Mouse (Mus musculus) heart, embryonic 15.5 days (tissue): ENCODE measurements around the gene Vapa. TPM values are rescaled to one million over a fixed set of nuclear protein-coding genes. Genes with fewer than 3 reads are reported as not detected.
A peak's percentile ranks its signal among the peaks of the same experiment; 100 is the strongest.

ENCODE experiments used
- ATAC-seq: fragments of 200-750 bp; cut with Nextera tagmentation; replicated peaks from 2 replicates; pipeline ENCODE4 v1.8.0; 2017; ENCODE audit warnings: low read depth, moderate TSS enrichment; ENCODE audit not compliant: insufficient number of reproducible peaks, insufficient read depth, low FRiP score
- H3K27ac ChIP-seq: fragments of 300-500 bp; sonication (generic); 2 replicates; pipeline ENCODE4 v1.5.1; 2015; ENCODE audit warnings: mild to moderate bottlenecking, inconsistent platforms
- H3K27me3 ChIP-seq: fragments of 300-500 bp; sonication (generic); 2 replicates; pipeline ENCODE4 v1.6.1; 2015; ENCODE audit warnings: inconsistent platforms
- H3K36me3 ChIP-seq: fragments of 300-500 bp; sonication (generic); 2 replicates; pipeline ENCODE4 v1.6.1; 2015; ENCODE audit warnings: mild to moderate bottlenecking, inconsistent platforms
- H3K4me1 ChIP-seq: fragments of 300-500 bp; sonication (generic); replicated peaks from 2 replicates; pipeline ENCODE4 v1.6.1; 2015; ENCODE audit warnings: inconsistent platforms
- H3K4me2 ChIP-seq: fragments of 300-500 bp; sonication (generic); 2 replicates; pipeline ENCODE4 v1.6.1; 2015; ENCODE audit warnings: inconsistent platforms, mild to moderate bottlenecking, moderate library complexity
- H3K4me3 ChIP-seq: fragments of 300-500 bp; sonication (generic); 2 replicates; pipeline ENCODE4 v1.5.1; 2015; ENCODE audit warnings: mild to moderate bottlenecking, inconsistent platforms
- H3K9ac ChIP-seq: fragments of 300-500 bp; sonication (generic); 2 replicates; pipeline ENCODE4 v1.6.1; 2015; ENCODE audit warnings: mild to moderate bottlenecking, inconsistent platforms
- H3K9me3 ChIP-seq: fragments of 300-500 bp; sonication (generic); replicated peaks from 2 replicates; pipeline ENCODE4 v1.6.1; 2016; ENCODE audit warnings: inconsistent platforms
- WGBS: fragments of 180-500 bp; shearing (Covaris S2); methylation state at CpG from one replicate; pipeline ENCODE4 v1.1.7; 2015; ENCODE audit warnings: mixed read lengths; 5-methylcytosine and 5-hydroxymethylcytosine counted together
- polyA plus RNA-seq: library from polyadenylated mRNA; unstranded; fragments of >200 nt; fragmentation: Nextera tagmentation; extraction: Ambion mirVana; gene quantifications from 2 replicates; pipeline ENCODE4 v1.2.1, GENCODE M21; 2015

Vapa gene
- polyA plus RNA-seq, 1 experiment from 2014 or later: 159 TPM

GRCm38 (mm10) chr17:65604892-65605291 lies 8.5 kb downstream of the Vapa start:
- Histone ChIP-seq H3K4me3 (no peak overlapping the region), H3K9me3 (no peaks in the 10 kb centered on the region), H3K4me1 (peaks cover 53% of the 10 kb centered on the region), H3K36me3 (no peaks in the 10 kb centered on the region), H3K27me3 (no peaks in the 10 kb centered on the region), H3K9ac (no peak overlapping the region), H3K4me2 (no peak overlapping the region), H3K27ac (no peak overlapping the region)
- ATAC-seq: no peak

GRCm38 (mm10) chr17:65604315-65604714 lies 9.0 kb downstream of the Vapa start:
- no peak for ATAC-seq
- no peak overlapping the region for H3K27ac ChIP-seq

GRCm38 (mm10) chr17:65597857-65598486 lies 15.4 kb downstream of the Vapa start:
- Histone ChIP-seq H3K27ac (peak overlapping the region; percentile 29; the same call in 1 of the 2 replicates), H3K27me3 (no peaks in the 10 kb centered on the region), H3K36me3 (peaks cover under 1% of the 10 kb centered on the region; the same call in 1 of the 2 replicates), H3K9me3 (no peaks in the 10 kb centered on the region), H3K9ac (no peak overlapping the region), H3K4me1 (peaks cover 19% of the 10 kb centered on the region), H3K4me3 (no peak overlapping the region), H3K4me2 (0 out of 2 replicates have a peak overlapping the region, but pooled peaks have one; percentile 10)
- no peak for ATAC-seq
- WGBS: 58% methylated on average over 3 of the region's 3 CpGs

More at GRCm38 (mm10) chr17:65604315-65604714, 9.0 kb downstream of the Vapa start:
- Histone ChIP-seq H3K4me2 (no peak overlapping the region), H3K9me3 (no peaks in the 10 kb centered on the region), H3K36me3 (no peaks in the 10 kb centered on the region), H3K27me3 (no peaks in the 10 kb centered on the region), H3K9ac (no peak overlapping the region), H3K4me3 (no peak overlapping the region), H3K4me1 (peaks cover 47% of the 10 kb centered on the region)

DNA sequence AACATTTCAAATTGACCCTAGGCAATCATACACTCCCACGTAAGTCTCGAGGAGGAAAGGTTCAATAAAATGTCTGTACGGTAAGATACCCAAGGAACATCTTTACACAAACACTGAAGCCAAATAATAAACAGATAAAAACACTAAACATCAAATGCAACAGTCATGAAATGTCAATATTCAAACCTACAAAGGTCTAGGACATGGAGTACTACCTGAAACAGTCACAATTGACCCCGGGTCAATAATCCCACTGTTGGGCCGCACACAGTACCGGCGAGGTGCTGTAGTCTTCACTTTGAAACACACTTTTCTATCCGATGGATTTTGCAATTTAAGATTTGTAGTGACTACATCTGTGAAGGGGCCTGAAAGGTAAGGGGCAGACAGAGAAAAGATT lies 18.7 kb downstream of the Vapa start:
- Histone ChIP-seq H3K27ac (no peak overlapping the region), H3K36me3 (peaks cover 5% of the 10 kb centered on the region; the same call in 1 of the 2 replicates), H3K9ac (no peak overlapping the region), H3K4me1 (peaks cover 19% of the 10 kb centered on the region), H3K4me2 (no peak overlapping the region), H3K27me3 (no peaks in the 10 kb centered on the region), H3K9me3 (no peaks in the 10 kb centered on the region), H3K4me3 (no peak overlapping the region)
- 84% methylated on average over 8 of the region's 8 CpGs for WGBS
- ATAC-seq: no peak

- no peak for ATAC-seq
- WGBS: 41% methylated on average over 3 of the region's 3 CpGs
Observed at GRCm38 (mm10) chr17:65586892-65587291, 26.5 kb downstream of the Vapa start.

DNA sequence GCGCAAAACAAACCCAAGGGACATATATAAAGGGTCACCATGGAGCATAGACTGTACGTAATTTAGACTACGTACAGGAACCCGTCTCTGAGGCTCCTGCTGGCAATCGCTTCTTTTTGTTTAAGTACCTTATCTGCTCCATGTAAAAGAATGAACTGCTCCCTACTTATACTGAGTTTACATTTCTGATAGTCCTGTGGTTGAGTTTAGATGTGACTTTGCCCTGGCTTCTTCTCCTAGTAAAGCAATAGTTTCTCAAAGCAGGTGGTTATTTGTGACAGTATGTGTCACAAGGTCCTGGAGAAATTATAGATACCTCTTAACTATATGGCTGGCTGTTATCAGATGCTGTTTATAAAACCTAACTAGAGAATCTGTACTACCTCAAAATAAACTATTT lies 31.9 kb downstream of the Vapa start:
- 92% methylated on average over 5 of the region's 5 CpGs for WGBS
- Histone ChIP-seq H3K4me2 (no peak overlapping the region), H3K4me3 (no peak overlapping the region), H3K36me3 (peaks cover 27% of the 10 kb centered on the region), H3K27me3 (no peaks in the 10 kb centered on the region), H3K27ac (no peak overlapping the region), H3K9ac (no peak overlapping the region), H3K4me1 (peaks cover under 1% of the 10 kb centered on the region), H3K9me3 (no peaks in the 10 kb centered on the region)
- no peak for ATAC-seq

More at GRCm38 (mm10) chr17:65586892-65587291, 26.5 kb downstream of the Vapa start:
- Histone ChIP-seq H3K27me3 (no peaks in the 10 kb centered on the region), H3K27ac (peak overlapping the region; percentile 56), H3K36me3 (peaks cover 4% of the 10 kb centered on the region), H3K4me1 (peaks cover 6% of the 10 kb centered on the region), H3K9ac (no peak overlapping the region), H3K4me2 (no peak overlapping the region), H3K9me3 (no peaks in the 10 kb centered on the region), H3K4me3 (no peak overlapping the region)

- no peak for ATAC-seq
- Histone ChIP-seq H3K4me1 (peaks cover 1% of the 10 kb centered on the region; the same call in 1 of the 2 replicates), H3K4me3 (no peak overlapping the region), H3K27me3 (no peaks in the 10 kb centered on the region), H3K27ac (no peak overlapping the region), H3K9ac (no peak overlapping the region), H3K36me3 (peaks cover 27% of the 10 kb centered on the region), H3K9me3 (no peaks in the 10 kb centered on the region), H3K4me2 (no peak overlapping the region)
- WGBS: 97% methylated on average over 7 of the region's 7 CpGs
Observed at GRCm38 (mm10) chr17:65579766-65580165, 33.6 kb downstream of the Vapa start.

DNA sequence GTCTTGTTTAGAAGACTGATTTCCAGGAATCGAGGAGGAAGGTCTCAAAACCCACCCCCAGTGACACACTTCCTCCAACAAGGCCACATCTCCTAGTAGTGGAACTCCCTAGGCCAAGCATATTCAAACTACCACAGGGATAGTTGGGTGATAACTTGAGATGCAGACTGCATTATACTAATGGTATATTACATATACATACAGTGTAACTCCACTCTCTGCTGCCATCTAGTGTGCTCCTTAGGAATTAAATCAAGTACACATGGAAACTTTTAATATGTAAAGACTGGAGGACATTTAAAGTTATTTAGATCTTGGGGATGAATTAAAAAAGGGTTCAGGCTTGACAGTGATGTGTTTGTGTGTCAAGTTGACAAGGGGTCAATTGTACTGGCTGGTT lies 38.0 kb downstream of the Vapa start:
- Histone ChIP-seq H3K4me3 (no peak overlapping the region), H3K9me3 (no peaks in the 10 kb centered on the region), H3K4me2 (no peak overlapping the region), H3K4me1 (peaks cover 21% of the 10 kb centered on the region), H3K36me3 (peaks cover 12% of the 10 kb centered on the region), H3K9ac (no peak overlapping the region), H3K27me3 (no peaks in the 10 kb centered on the region), H3K27ac (no peak overlapping the region)
- no peak for ATAC-seq
- WGBS: 95% methylated on average over 1 of the region's 1 CpGs

DNA sequence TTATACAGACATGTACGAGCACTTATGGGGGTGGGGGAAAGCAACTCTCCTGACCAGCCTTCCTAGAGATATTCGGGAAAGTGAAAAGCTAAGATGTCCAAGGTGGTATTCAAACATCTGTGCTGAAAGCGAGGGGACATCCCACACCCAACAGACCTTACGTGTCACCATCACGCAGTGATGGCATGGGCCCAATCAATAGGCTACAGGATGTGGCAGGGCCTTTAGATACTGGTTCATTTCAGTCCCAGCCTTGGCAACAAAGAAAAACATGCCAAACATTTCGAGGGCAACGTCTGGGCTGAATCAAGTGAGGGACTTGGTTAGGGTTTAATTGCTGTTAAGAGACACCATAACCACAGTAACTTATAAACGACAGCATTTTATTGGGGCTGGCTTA lies 38.5 kb downstream of the Vapa start:
- ATAC-seq: no peak

DNA sequence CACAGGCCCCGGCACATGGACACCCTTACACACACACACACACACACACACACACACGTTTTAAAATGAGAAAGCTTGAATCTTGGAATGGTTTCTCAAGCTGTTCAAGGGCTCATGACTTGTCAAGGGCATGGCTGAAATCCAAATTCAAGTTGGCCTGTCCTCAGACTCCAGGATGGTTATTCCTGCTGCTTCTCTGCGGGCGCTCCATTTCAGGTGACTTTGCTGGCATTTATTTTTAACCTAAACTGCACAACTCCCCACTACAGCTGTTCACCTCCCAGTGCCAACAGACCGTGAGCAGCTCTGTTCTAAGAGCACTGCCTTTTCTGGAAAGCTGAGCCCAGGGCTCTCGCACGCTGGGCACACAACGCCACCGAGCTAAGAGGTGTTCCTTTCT lies 41.5 kb downstream of the Vapa start:
- H3K4me2 ChIP-seq: no peak overlapping the region

More for the DNA sequence above, 38.5 kb downstream of the Vapa start:
- Histone ChIP-seq H3K27me3 (no peaks in the 10 kb centered on the region), H3K4me1 (peaks cover 21% of the 10 kb centered on the region), H3K4me2 (no peak overlapping the region), H3K9me3 (no peaks in the 10 kb centered on the region), H3K9ac (no peak overlapping the region), H3K36me3 (peaks cover 8% of the 10 kb centered on the region), H3K27ac (no peak overlapping the region), H3K4me3 (no peak overlapping the region)
- WGBS: 82% methylated on average over 8 of the region's 8 CpGs

GRCm38 (mm10) chr17:65571466-65571865 lies 41.9 kb downstream of the Vapa start:
- H3K9ac ChIP-seq: no peak overlapping the region
- peak; percentile 8; the same call in 1 of the 2 replicates for ATAC-seq
- H3K27ac ChIP-seq: peak overlapping the region; percentile 76
- peaks cover 21% of the 10 kb centered on the region for H3K4me1 ChIP-seq
- no peaks in the 10 kb centered on the region for H3K27me3 ChIP-seq
- H3K4me3 ChIP-seq: no peak overlapping the region
- no peaks in the 10 kb centered on the region for H3K9me3 ChIP-seq
- 51% methylated on average over 8 of the region's 8 CpGs for WGBS
- H3K36me3 ChIP-seq: no peaks in the 10 kb centered on the region
- no peak overlapping the region for H3K4me2 ChIP-seq

More for the DNA sequence above, 41.5 kb downstream of the Vapa start:
- Histone ChIP-seq H3K36me3 (no peaks in the 10 kb centered on the region), H3K4me3 (no peak overlapping the region), H3K9ac (no peak overlapping the region), H3K4me1 (peaks cover 21% of the 10 kb centered on the region), H3K9me3 (no peaks in the 10 kb centered on the region), H3K27ac (peak overlapping the region; percentile 76), H3K27me3 (no peaks in the 10 kb centered on the region)
- WGBS: 47% methylated on average over 9 of the region's 9 CpGs
- ATAC-seq: peak; percentile 66; the same call in 1 of the 2 replicates

GRCm38 (mm10) chr17:65564189-65564588 lies 49.2 kb downstream of the Vapa start:
- Histone ChIP-seq H3K27me3 (no peaks in the 10 kb centered on the region), H3K4me1 (peaks cover 8% of the 10 kb centered on the region), H3K9ac (no peak overlapping the region), H3K4me3 (no peak overlapping the region), H3K4me2 (no peak overlapping the region), H3K9me3 (no peaks in the 10 kb centered on the region), H3K36me3 (no peaks in the 10 kb centered on the region), H3K27ac (no peak overlapping the region)
- 67% methylated on average over 5 of the region's 5 CpGs for WGBS
- no peak for ATAC-seq
